Mouse (Mus musculus) bone marrow, adult 2 months (tissue): ENCODE measurements around the gene Cd46. TPM values are rescaled to one million over a fixed set of nuclear protein-coding genes. Genes with fewer than 3 reads are reported as not detected.

Experiments
- H3K27ac ChIP-seq: fragments of 200-500 bp; 2 replicates; pipeline ENCODE4 v1.5.1; 2012; ENCODE audit warnings: low read depth, mild to moderate bottlenecking, control low read depth, inconsistent platforms, low read length; ENCODE audit not compliant: control insufficient read depth, poor library complexity, insufficient read depth
- H3K4me1 ChIP-seq: fragments of 200-500 bp; 2 replicates; pipeline ENCODE4 v1.6.1; 2011; ENCODE audit warnings: low read length; ENCODE audit not compliant: control insufficient read depth, insufficient read depth
- H3K4me3 ChIP-seq: fragments of 200-500 bp; replicated peaks from 2 replicates; pipeline ENCODE3; 2011; ENCODE audit warnings: mild to moderate bottlenecking, low read depth, low read length, control low read depth; ENCODE audit not compliant: control insufficient read depth
- CTCF ChIP-seq: fragments of 200-500 bp; IDR thresholded peaks from 2 replicates; pipeline ENCODE4 v1.5.1; 2011; ENCODE audit warnings: low read length, control low read depth; ENCODE audit not compliant: control insufficient read depth, insufficient read depth
- POLR2A ChIP-seq: fragments of 200-500 bp; IDR thresholded peaks from 2 replicates; pipeline ENCODE4 v1.6.1; 2011; ENCODE audit warnings: low read depth, mild to moderate bottlenecking, control low read depth, low read length, borderline replicate concordance; ENCODE audit not compliant: control insufficient read depth
- WGBS: fragments of 180-500 bp; shearing (Covaris S2); methylation state at CpG from one replicate; pipeline ENCODE4 v1.1.7; 2018; 5-methylcytosine and 5-hydroxymethylcytosine counted together
- polyA plus RNA-seq: library from polyadenylated mRNA; stranded (reverse); fragments of >200 nt; gene quantifications from 2 replicates; pipeline ENCODE4 v1.2.4, GENCODE M21; 2011; ENCODE audit warnings: low replicate concordance; ENCODE audit not compliant: missing spikeins, insufficient read depth, insufficient read length

The Cd46 gene
- polyA plus RNA-seq, 1 experiment: 1.7 TPM

- no peaks in the 10 kb centered on the region for H3K4me1 ChIP-seq
- no peak overlapping the region for H3K4me3 ChIP-seq
- H3K27ac ChIP-seq: no peak overlapping the region
- 72% methylated on average over 1 of the region's 1 CpGs for WGBS
- no peak for TF ChIP-seq CTCF
- no peak for TF ChIP-seq POLR2A
Measured at GRCm38 (mm10) chr1:195027507-195027906, 64.5 kb downstream of the Cd46 start.

GRCm38 (mm10) chr1:195023848-195024247, 68.2 kb downstream of the Cd46 start:
- WGBS: 36% methylated on average over 1 of the region's 1 CpGs
- Histone ChIP-seq H3K4me1 (no peaks in the 10 kb centered on the region), H3K27ac (no peak overlapping the region), H3K4me3 (no peak overlapping the region)
- no peak for TF ChIP-seq POLR2A
- no peak for TF ChIP-seq CTCF

GRCm38 (mm10) chr1:195021831-195022230, 70.2 kb downstream of the Cd46 start:
- TF ChIP-seq CTCF (no peak), POLR2A (no peak)
- 92% methylated on average over 2 of the region's 2 CpGs for WGBS
- Histone ChIP-seq H3K4me3 (no peak overlapping the region), H3K27ac (no peak overlapping the region), H3K4me1 (no peaks in the 10 kb centered on the region)

GRCm38 (mm10) chr1:195019062-195019600, 72.9 kb downstream of the Cd46 start:
- Histone ChIP-seq H3K4me1 (no peaks in the 10 kb centered on the region), H3K4me3 (no peak overlapping the region), H3K27ac (no peak overlapping the region)
- WGBS: 86% methylated on average over 5 of the region's 5 CpGs
- TF ChIP-seq CTCF: no peak
- TF ChIP-seq POLR2A: no peak

GRCm38 (mm10) chr1:195018089-195018999, 73.7 kb downstream of the Cd46 start:
- Histone ChIP-seq H3K4me1 (no peaks in the 10 kb centered on the region), H3K27ac (no peak overlapping the region), H3K4me3 (no peak overlapping the region)
- 87% methylated on average over 9 of the region's 9 CpGs for WGBS
- no peak for TF ChIP-seq POLR2A
- TF ChIP-seq CTCF: no peak

GRCm38 (mm10) chr1:195017626-195018025, 74.4 kb downstream of the Cd46 start:
- no peak for TF ChIP-seq CTCF
- no peak for TF ChIP-seq POLR2A
- WGBS: 85% methylated on average over 4 of the region's 4 CpGs
- no peak overlapping the region for H3K4me3 ChIP-seq
- H3K4me1 ChIP-seq: no peaks in the 10 kb centered on the region
- H3K27ac ChIP-seq: no peak overlapping the region

DNA sequence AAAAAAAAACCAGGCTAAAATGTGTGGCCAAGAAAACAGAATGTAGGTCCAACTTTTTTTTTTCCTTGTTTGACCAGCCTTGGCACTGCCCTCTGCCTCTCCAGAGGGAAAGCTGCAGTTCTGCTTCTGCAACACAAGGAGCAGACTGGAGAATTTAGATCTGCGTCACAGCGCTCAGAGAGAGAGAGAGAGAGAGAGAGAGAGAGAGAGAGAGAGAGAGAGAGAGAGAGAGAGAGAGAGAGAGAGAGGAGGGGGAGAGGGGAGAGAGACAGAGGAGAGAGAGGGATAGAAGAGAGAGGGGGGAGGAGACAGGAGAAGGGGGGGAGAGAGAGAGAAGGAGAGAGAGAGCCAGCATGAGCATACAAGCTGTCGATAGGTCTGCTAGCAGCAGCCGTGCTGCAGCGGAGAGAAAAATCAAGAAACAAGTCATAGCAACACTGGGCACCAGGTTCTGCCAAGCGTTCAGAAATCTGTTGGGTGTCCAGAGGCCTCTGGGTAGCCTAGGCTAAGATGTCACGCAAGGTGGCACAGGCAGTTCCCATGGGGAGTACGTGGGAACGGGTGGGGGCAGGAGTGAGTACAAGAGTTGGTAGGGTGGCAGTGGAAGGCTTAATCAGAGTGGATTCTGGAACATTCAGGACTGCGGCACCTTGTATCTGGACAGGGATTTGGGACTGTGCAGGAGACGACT, 75.1 kb downstream of the Cd46 start:
- Histone ChIP-seq H3K27ac (no peak overlapping the region), H3K4me3 (no peak overlapping the region), H3K4me1 (no peaks in the 10 kb centered on the region)
- 78% methylated on average over 11 of the region's 11 CpGs for WGBS
- TF ChIP-seq POLR2A (no peak), CTCF (no peak)

DNA sequence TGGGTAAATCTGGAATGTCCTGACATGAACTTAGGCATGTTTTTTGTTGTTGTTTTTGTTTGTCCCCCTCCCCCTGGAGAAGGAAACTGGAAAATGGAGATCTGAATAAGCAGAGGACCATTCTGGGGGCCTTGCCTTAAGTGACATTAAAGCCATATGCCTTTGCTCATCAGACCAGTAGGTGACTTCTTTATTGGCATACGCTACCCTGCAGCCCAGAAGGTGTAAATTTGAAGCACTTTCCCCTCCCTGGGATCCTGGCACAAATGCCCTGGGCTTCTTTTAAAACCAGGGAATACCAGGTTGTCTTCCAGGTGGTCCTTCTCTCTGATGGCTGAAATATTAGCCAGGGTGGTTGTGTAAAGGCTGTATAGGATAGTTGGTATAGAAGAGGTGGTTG, 76.8 kb downstream of the Cd46 start:
- Histone ChIP-seq H3K27ac (no peak overlapping the region), H3K4me3 (no peak overlapping the region), H3K4me1 (no peaks in the 10 kb centered on the region)
- 68% methylated on average over 1 of the region's 1 CpGs for WGBS
- TF ChIP-seq POLR2A: no peak
- TF ChIP-seq CTCF: no peak
